Mouse (Mus musculus) heart, adult 2 months (tissue): Measurements from ENCODE around the gene Palld.

ENCODE experiments used
- CTCF ChIP-seq: fragments of 200-600 bp; IDR thresholded peaks from 2 replicates; pipeline ENCODE4 v1.8.1; 2022; ENCODE audit warnings: antibody characterized with exemption, mild to moderate bottlenecking, moderate library complexity
- EP300 ChIP-seq: fragments of 200-500 bp; IDR thresholded peaks from 2 replicates; pipeline ENCODE4 v1.6.1; 2011; ENCODE audit warnings: low read depth, low read length, control low read depth; ENCODE audit not compliant: insufficient read depth

DNA sequence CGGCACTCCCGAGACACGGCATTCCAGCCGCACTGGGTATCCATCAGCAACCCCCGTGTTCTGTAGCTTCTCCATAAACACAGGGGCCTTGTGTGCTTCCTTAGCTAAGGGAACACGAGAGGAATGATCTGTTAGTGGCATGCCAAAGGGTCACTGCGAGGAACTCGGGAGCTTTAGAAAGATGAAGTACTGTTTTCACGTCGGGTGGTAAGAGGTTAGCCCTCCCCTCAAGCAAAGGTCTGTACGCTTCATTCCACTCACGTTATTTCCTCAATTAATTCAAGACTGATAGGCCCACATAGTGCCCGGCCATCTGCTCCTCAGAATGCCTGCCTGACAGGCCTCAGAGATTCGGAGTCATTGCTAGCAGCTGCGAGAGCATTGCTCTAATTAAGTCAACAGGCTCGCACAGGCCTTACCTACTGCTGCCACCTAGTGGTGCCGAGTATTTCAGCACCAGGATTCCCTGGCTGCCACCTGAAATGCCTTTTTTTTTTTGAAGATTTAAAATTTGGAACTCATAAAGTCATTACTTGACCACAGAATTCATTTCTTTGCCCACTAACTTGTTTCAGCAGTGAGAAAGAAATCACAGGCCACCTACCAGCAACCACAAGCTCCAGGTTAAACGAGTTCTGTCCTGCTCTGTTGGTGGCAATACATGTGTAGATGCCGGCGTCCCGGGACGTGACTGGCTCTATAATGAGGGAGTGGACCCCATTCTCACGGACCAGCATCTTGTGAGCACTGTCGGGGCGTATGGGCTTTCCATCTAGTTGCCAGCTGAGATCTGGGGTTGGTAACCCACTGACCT, 386.4 kb downstream of the Palld start:
- TF ChIP-seq CTCF: peak; percentile 98
- TF ChIP-seq EP300: no peak
